Comparison of ENCODE assay signal across 33 mouse cellular contexts in genomic region chr17:48419571-48419970, GRCm38 (mm10). TPM values are rescaled to one million over a fixed set of nuclear protein-coding genes. Genes with fewer than 3 reads are reported as not detected.
"Had no signal": no experiment of that assay in that cellular context is flagged by ENCODE, and none has a peak within 500 bp of the region (broad histone marks: within the 10 kb centered on the region; RNA-seq: fewer than 3 reads in every experiment).

No protein-coding gene starts in this region.

- H3K27ac ChIP-seq: heart, adult 2 months; hindbrain, embryonic 10.5 days; hindbrain, embryonic 12.5 days; hindbrain, embryonic 14.5 days; kidney, embryonic 15.5 days; limb, embryonic 13.5 days; limb, embryonic 15.5 days had no signal

- ATAC-seq: hindbrain, embryonic 16.5 days; inflammation-experienced regulatory T-cells, adult 6 months had no signal

- H3K4me2 ChIP-seq: heart, embryonic 12.5 days; hindbrain, embryonic 12.5 days; hindbrain, embryonic 14.5 days; kidney, embryonic 15.5 days; limb, embryonic 13.5 days; limb, embryonic 15.5 days had no signal

- H3K4me1 ChIP-seq: hindbrain, embryonic 10.5 days; hindbrain, embryonic 12.5 days; limb, embryonic 13.5 days; limb, embryonic 15.5 days had no signal

- H3K9me3 ChIP-seq: heart, embryonic 10.5 days; heart, embryonic 12.5 days; hindbrain, embryonic 10.5 days; hindbrain, embryonic 12.5 days; kidney, embryonic 15.5 days; limb, embryonic 13.5 days; limb, embryonic 15.5 days had no signal

- H3K4me3 ChIP-seq: gastrocnemius, adult 2 months; heart, adult 2 months; heart, embryonic 10.5 days; heart, embryonic 12.5 days; hindbrain, embryonic 10.5 days; hindbrain, embryonic 12.5 days; kidney, embryonic 15.5 days; limb, embryonic 13.5 days; limb, embryonic 15.5 days had no signal

- H3K27me3 ChIP-seq: heart, embryonic 12.5 days; hindbrain, embryonic 12.5 days; kidney, embryonic 15.5 days; limb, embryonic 13.5 days; limb, embryonic 15.5 days had no signal

- H3K9ac ChIP-seq: heart, embryonic 12.5 days; hindbrain, embryonic 12.5 days; hindbrain, embryonic 14.5 days; kidney, embryonic 15.5 days; limb, embryonic 13.5 days; limb, embryonic 15.5 days had no signal

- DNase-seq: gastrocnemius, adult 2 months; gastrocnemius, postnatal 10 days; gastrocnemius, postnatal 25 days; heart, adult 2 months; heart, postnatal 10 days; heart, postnatal 4 days; kidney, adult 11 months; kidney, adult 2 months; kidney, adult 9 months; kidney, postnatal 14 days; kidney, postnatal 36 days; layer of hippocampus, adult 9-11 months; layer of hippocampus, postnatal 36 days; left cerebral cortex, postnatal 4 days had no signal

RNA-seq across cellular contexts. Expression of gene Apobec2, which starts 13.2 kb away (rescaled TPM):
- total RNA-seq: granulocyte monocyte progenitor cell, adult 5-6 weeks; layer of hippocampus, adult 18-20 months; layer of hippocampus, postnatal 36 days; left cerebral cortex, adult 18-20 months; left cerebral cortex, postnatal 25 days had no signal

RNA-seq across cellular contexts. Expression of gene Tspo2, which starts 31.8 kb away (rescaled TPM):
- total RNA-seq: gastrocnemius, adult 2 months; gastrocnemius, postnatal 25 days; layer of hippocampus, adult 18-20 months; layer of hippocampus, adult 8-10 months; layer of hippocampus, postnatal 36 days; left cerebral cortex, adult 18-20 months; left cerebral cortex, adult 8-10 months; left cerebral cortex, postnatal 10 days; left cerebral cortex, postnatal 25 days had no signal
- polyA plus RNA-seq: frontal cortex, adult 2 months; inflammation-experienced regulatory T-cells, adult 6 months had no signal

RNA-seq across cellular contexts. Expression of gene Unc5cl, which starts 35.1 kb away (rescaled TPM):
- total RNA-seq: gastrocnemius, adult 2 months; gastrocnemius, postnatal 10 days; gastrocnemius, postnatal 25 days; gastrocnemius, postnatal 4 days had no signal
